Mouse (Mus musculus): Measurements from ENCODE around the gene Vil1.

DNA sequence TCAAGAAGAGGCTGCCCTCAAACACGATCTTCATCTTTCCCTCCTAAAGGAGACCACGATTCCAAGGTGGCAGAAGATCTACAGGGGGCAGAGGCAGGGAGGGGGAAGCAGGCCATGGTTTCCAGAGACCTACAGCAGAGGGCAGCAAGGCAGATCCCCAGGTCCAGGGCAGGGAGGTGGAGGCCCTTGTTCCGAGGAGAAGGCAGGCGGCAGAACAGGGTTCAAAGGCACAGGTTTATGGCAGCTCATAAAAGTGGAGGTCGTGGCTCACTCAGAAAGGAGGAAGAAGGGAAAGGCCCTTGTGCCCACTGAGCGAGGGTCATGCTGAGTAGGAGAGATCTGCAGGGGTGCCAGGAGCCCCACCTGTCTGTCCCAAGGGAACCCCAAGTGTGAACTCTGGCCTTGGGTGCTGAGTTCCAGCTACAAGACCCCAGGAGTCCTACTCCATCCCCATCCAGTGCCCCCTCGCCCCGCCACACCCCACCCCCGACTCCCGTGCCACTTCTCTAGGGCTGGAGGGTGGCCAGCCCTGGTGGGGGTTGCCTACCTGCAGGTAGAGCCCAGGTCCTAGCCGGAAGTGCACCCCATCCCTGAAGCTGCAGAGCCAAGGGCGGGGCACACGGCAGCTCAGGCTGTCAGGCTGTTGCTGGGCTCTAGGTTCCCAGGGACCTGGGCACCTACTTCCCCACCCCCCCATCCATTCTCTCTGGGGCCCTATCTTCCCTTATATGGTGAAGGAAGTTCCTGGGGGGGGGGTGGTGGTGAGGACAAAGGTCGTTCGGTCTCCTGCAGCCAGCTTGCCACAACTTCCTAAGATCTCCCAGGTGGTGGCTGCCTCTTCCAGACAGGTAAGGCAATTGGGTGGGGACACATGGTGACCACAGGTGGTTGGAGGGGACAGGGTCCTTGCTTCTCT, at the start of gene Vil1:
- TF ChIP-seq CTCF (conservative IDR thresholded peaks at IDR 0.05; ENCODE audit: insufficient read depth, insufficient read length, low read depth, low read length) (no peak), POLR2A (IDR thresholded peaks at IDR 0.05; ENCODE audit: low read depth, low read length) (no peak)
